Mouse (Mus musculus): Measurements from ENCODE around the gene Atf7ip2.
"Not testable (repeated sequence)": the region's sequence is repeated elsewhere in the genome, so short reads cannot be mapped to it uniquely, and the experiment has no call there.

Gene Atf7ip2

DNA sequence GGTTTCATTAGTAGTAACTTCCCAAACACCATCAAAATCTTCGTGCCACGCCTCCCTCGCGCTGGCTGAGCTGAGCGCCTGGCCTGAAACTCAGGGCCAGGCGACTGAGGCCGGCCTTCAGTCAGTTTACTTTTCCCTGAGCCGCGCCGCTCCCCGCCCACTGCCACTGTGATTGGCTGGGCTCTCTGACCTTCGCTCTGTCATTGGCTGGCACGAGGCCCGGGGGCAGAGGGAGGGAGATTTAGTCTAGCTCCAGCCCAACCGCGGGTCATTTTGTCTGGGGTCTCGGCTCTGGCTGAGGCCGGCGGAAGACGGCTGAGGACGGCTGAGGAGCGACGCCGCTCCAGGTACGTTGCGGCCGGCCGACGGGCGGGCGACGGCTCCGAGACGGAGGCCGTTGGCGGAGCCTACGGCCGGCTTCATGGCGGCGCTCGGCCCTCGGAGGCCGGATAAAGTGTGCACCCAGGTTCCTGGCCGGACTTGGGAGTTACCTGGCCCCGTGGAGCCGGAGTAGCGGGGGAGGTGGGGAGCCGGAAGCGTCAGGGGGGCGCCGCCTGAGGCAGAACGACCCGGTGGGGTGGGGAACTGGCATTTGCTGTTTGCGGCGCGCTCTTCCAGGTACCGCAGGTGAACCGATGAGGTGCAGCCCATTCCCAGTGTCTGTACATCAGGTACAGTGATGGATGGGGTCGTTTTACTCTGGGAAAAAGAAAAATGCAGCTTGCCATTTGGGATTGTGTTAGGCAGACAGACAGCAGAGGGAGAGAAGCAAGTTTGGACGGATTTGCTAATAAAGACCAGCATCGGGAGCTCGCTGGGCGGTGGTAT lies at the start of gene Atf7ip2:
Gene Atf7ip2, plus strand, starts transcription at position 34 of the 828 bp plus-strand sequence.
- DNase-seq (ENCODE audit: low read depth) = no peak

- no peak for DNase-seq (ENCODE audit: low read depth)
These were observed 49.3 kb upstream of the Atf7ip2 start for GRCm38 (mm10) chr16:10143166-10143565.

GRCm38 (mm10) chr16:10147401-10147800 lies 45.1 kb upstream of the Atf7ip2 start:
- DNase-seq (ENCODE audit: low read depth) = no peak

GRCm38 (mm10) chr16:10169123-10169905 lies 23.2 kb upstream of the Atf7ip2 start:
- DNase-seq (ENCODE audit: low read depth) = no peak

DNA sequence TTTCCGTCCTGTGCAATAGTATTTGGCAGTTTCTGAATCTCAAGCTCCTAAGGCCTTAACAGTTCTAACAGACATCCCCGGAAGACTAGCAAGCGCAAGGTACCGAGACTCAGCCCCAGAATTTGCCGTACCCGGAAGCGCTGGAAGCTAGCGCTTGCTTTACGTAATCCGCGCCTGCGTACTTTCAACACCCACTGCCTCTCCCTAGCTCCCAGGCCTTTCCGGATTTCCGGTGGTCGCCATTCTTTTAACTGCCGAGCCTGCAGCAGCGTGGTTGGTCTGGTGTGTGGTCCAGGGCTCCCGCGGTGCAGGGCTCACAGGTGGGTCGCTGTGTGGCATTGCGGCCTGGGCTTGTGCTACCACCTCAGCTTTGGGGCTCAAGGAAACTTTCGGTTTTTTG lies 22.5 kb upstream of the Atf7ip2 start, which contains the start of gene Rpl39l:
Gene Rpl39l, plus strand, starts transcription at position 222 of the 400 bp plus-strand sequence.
- no peak for DNase-seq (ENCODE audit: low read depth)

DNA sequence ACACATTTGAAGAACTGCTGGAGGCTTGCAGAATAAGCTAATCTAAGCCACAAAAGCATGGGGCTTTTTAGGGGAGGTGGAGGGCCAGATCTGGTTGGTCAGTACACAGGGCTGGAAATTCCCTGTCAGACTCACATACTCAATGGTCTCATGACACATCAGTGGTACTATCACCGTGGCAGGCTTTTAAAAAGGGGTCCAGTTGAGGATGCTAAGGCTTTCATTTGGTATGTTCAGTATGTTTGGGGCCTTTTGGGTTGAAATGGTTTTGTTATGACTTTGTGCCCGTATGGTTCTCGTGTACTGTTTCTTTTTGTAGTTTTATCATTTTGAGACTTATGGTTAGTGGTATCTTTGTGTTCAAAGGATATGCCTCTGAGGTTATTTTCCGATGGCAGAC lies 21.2 kb upstream of the Atf7ip2 start:
- no peak for DNase-seq (ENCODE audit: low read depth)

DNA sequence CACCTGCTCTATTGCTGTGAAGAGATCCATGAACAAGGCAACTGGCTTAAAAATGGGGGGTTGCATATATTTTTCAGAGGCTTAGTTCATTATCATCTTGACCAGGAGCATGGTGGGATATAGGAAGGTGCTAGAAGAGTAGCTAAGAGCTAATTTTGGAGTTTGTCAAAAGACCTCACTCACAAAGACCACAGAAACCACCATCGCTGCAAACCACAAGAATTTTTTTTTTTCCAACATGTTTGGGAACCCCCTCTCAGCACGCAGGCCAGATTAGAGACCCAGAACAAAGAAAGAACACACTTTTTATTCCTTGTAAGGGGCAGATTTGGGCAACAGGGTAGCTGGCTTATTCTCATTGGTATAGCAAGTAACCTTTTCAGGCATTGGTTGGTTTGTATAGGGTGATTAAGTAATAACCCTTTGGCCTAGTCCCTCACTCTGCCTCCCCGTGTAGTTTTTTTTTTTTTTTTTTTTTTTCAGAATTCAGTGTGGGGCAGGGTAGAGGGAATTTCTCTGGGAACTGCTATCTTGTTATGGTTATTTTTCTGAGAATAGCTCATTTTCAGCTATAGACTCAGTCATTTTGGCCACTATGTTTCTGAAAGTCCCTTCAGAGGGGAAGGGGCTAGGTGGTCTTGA lies 20.2 kb upstream of the Atf7ip2 start:
- no peak for DNase-seq (ENCODE audit: low read depth)

GRCm38 (mm10) chr16:10187461-10187860 lies 5.1 kb upstream of the Atf7ip2 start:
- DNase-seq (ENCODE audit: low read depth) = not testable (repeated sequence)

GRCm38 (mm10) chr16:10208777-10209176 lies 16.3 kb downstream of the Atf7ip2 start:
- no peak for DNase-seq (ENCODE audit: low read depth)

DNA sequence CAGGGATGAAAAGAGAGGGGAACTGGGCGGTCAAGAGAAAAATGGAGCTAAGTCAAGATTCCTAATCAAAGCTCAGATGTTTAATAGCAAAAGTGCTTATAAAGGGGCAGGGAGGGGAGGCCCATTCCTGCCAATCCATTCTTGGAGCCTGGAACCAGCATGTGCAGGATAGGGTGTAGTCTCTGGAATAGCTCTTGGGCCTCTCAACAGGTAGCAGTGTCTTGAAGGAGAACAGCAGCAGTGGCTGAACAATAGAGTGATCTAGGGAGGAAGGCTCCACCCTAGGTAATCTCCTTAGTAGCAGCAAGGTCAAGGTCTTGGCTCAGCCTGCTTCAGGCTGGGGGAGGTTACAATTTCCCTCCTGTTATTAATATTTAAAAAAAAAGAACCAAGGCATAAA lies 23.9 kb downstream of the Atf7ip2 start:
- DNase-seq (ENCODE audit: low read depth) = not testable (repeated sequence)

- not testable (repeated sequence) for DNase-seq (ENCODE audit: low read depth)
These were observed 24.5 kb downstream of the Atf7ip2 start for GRCm38 (mm10) chr16:10217020-10217419.

DNA sequence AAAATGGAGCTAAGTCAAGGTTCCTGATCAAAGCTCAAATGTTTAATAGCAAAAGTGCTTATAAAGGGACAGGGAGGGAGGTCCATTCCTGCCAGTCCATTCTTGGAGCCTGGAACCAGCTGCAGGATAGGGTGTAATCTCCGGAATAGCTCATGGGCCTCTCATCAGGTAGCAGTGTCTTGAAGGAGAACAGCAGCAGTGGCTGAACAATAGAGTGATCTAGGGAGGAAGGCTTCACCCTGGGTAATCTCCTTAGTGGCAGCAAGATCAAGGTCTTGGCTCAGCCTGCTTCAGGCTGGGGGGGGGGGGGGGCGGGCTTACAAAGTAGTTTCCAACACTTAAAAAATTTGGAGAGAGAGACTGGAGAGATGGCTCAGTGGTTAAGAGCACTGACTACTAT lies 34.8 kb downstream of the Atf7ip2 start:
- DNase-seq (ENCODE audit: low read depth) = no peak

DNA sequence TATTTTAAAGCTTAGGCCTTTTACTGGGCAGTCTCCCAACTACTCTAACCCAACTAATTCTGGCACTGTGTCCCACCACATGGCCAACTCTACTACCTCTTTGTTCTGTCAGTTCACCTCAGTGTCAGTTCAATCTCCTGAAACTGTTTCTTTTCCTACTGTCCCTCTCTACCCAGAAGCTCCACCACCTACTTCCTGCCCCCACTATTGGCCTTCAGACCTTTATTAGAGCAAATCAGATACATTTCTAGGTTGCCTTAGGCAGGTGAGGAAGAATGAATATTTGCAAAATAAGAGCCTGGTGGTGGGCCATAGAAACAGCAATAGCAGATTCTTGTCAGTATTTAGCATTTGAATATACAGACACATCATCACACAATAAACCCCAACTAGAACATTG lies 44.1 kb downstream of the Atf7ip2 start:
- no peak for DNase-seq (ENCODE audit: low read depth)

- no peak for DNase-seq (ENCODE audit: low read depth)
These were observed 61.5 kb downstream of the Atf7ip2 start for GRCm38 (mm10) chr16:10253993-10254392.

GRCm38 (mm10) chr16:10272256-10272655 lies 79.7 kb downstream of the Atf7ip2 start:
- DNase-seq (ENCODE audit: low read depth) = peak; percentile 82

DNA sequence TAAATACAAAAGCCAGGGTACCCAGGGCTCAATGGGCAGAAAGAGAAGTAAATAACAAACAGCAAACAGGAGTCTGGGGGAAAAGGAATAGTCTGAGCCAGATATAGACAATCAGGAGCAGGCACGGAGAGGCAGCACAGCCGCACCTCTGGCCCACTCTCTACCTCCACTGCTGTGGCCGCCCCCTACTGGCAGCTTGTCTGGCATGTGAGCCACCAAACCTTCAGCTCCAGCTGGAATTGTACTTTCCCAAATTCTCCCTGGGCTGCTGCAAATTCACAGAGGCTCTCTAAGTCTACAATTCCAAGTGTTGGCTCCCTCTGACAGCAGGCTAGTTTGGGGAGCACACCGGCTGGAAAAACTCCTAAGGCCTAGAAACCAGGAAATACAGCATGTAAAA lies 82.0 kb downstream of the Atf7ip2 start:
- peak; percentile 31 for DNase-seq (ENCODE audit: low read depth)

DNA sequence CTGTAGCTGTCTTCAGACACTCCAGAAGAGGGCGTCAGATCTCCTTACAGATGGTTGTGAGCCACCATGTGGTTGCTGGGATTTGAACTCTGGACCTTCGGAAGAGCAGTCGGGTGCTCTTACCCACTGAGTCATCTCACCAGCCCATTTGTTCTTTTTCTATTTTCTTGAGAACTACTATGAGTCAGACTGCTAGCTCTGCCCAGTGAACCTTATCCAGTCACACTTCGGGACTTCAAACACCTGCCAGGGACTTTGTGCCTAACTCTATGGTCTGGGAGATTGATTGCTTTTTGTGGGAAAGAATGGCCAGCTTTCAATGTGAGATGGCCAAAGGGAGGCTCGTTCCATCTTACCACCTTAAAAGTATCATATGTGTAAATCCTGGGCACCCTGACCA lies 84.3 kb downstream of the Atf7ip2 start:
- not testable (repeated sequence) for DNase-seq (ENCODE audit: low read depth)

DNA sequence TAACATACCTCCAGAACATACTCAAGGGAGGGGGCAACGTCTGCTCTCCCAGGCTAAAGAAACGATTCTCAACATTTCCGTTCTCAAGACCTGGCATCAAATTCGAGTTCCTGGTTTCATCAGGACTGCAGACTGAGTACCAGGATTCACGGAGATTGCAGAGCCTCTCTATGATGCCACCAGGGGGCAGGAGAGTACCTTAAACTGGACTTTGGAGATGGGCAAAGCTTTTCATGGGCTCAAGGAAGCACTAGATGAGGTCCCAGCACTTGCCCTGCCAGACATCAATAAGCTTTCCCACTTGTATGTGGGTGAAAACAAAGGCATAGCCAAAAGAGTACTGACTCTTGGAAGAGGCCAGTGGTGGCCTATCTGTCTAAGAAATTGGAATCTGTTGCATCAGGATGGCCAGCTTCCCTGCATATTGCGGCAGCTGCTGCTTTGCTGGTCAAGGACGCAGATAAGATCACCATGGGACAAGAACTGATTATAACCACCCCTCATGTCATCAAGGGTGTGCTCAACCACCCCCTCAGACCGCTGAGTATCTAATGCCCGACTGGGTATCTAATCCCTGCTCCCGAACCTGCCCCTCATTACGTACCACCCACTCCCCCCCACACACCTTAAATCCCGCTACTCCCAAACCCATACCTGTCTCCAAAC lies 87.9 kb downstream of the Atf7ip2 start:
- DNase-seq (ENCODE audit: low read depth) = peak; percentile 91

GRCm38 (mm10) chr16:10281890-10282289 lies 89.4 kb downstream of the Atf7ip2 start:
- DNase-seq (ENCODE audit: low read depth) = no peak

- DNase-seq (ENCODE audit: low read depth) = peak; percentile 98
These were observed 94.2 kb downstream of the Atf7ip2 start for GRCm38 (mm10) chr16:10286513-10287268.

DNA sequence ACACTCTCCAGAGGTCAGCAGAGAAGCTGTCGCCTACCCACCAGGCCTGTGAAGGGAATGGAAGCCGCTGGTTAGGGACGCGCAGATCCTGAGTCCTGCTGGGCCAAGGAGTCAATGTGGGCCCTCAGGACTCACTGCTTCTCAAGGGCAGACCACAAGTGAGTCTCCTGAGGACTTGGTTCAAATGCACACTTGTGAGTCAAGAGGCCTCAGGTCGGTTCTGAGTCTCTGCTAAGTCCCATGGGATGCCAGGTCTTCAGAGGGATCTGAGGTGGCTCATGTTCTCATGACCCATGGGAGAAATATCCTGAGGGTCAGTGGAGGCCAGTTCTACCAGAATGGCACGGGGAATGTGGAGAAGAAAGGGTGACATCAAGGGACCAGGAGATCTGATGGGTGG lies 95.6 kb downstream of the Atf7ip2 start:
- no peak for DNase-seq (ENCODE audit: low read depth)
